Mouse (Mus musculus) kidney, adult 9 months (tissue): Measurements from ENCODE around the gene Dscam.
A peak's percentile ranks its signal among the peaks of the same experiment; 100 is the strongest.
"Not testable (repeated sequence)": the region's sequence is repeated elsewhere in the genome, so short reads cannot be mapped to it uniquely, and the experiment has no call there.

Source experiments
- DNase-seq: peaks from one replicate; pipeline ENCODE4 v3.0.0; 2022

Dscam gene

DNA sequence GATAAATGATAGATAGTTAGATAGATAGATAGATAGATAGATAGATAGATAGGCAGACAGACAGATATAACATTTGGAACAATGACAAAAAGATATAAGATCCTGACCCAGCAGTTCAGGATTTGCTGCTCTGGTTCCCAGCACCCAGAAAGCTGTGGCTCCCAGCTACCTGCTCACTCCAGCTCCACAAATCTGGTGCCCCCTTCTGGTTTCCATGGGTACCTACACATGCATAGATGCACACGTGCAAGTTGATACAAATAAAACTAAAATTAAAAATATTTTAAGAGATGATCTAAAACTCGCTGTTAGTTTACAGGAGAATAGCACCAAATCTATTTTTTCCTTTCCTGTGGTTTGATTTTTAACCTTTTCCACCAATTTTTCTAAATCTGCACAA, 238.8 kb downstream of the Dscam start:
- DNase-seq: no peak

- no peak for DNase-seq
Measured at GRCm38 (mm10) chr16:96928011-96928410, 242.5 kb downstream of the Dscam start.

DNA sequence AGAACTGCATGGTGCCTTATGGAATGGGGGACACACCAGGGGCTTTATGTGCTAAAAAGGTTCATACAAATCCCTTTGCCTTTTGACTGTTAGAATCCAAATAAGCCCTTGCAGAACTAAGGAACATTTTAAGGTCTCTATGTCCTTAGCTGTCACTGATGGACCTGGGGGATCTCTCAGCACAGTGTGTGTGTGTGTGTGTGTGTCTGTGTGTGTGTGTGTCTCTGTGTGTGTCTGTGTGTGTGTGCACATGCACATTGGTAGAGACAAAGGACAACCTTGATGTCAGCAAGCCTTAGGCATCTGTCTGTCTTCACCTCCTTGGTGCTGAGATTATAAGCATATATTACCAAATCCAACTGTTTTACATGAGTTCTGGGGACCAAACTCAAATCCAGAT, 243.1 kb downstream of the Dscam start:
- no peak for DNase-seq

- no peak for DNase-seq
Measured at GRCm38 (mm10) chr16:96926977-96927376, 243.6 kb downstream of the Dscam start.

- no peak for DNase-seq
Measured at GRCm38 (mm10) chr16:96923941-96924340, 246.6 kb downstream of the Dscam start.

- no peak for DNase-seq
Measured at GRCm38 (mm10) chr16:96914495-96914894, 256.1 kb downstream of the Dscam start.

DNA sequence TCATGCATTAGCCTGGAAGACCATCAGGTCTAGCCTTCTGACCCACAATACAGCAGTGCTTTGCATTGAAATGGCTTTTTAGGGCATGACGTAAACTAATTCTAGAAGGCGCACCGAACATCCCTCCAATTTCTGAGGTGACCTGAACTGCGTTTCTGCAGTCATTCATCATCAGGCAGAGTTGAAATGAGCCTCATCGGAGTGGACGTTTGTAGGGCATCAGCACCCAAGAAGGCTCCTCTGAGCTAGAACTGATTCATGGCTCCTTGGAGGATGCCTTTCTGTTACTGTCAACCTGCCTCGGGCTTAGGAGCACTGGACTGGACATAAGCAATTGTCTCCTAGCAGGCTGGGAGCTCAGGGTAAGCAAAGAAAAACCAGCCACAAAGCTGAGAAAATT, 257.7 kb downstream of the Dscam start:
- no peak for DNase-seq

DNA sequence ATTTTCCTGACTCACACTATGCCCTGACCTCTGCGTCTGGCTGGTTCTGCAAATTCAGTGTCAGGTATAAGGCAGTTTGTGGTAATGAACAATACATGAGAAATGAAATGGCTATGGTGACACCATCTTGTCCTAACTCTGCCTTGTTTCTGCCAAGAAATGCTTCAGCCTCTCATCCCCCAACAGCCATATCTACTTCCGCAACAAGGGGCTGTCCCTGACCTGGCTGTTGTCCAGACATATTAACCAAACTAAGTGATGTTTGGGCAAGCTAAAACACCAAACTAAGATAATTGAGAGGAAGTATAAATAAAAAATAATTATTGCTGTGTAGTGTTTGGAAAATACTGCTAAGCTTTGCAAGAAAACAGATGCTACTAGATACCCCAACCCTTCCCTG, 258.4 kb downstream of the Dscam start:
- no peak for DNase-seq

GRCm38 (mm10) chr16:96910405-96911164, 260.0 kb downstream of the Dscam start:
- no peak for DNase-seq

DNA sequence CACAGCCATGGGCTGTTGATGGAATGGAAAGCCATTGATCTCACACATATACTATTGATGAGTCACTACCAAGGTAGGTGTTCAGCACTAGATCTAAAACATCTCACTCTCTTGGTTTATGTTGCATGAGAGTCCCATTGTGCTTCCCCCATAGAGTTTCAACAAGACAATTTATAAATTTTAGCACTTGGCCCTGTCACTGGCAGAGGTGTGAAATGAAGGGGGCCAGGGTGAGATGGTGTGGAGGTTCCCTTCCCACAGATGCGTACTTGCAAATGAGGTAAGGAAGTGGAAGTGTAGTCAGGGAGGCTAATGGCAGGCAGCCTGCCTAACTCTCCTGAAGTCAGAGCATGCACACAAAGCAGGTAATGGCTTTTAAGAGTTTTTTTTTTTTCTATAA, 262.7 kb downstream of the Dscam start:
- no peak for DNase-seq

- no peak for DNase-seq
Measured at GRCm38 (mm10) chr16:96907081-96907480, 263.5 kb downstream of the Dscam start.

GRCm38 (mm10) chr16:96906630-96907029, 263.9 kb downstream of the Dscam start:
- DNase-seq: no peak

DNA sequence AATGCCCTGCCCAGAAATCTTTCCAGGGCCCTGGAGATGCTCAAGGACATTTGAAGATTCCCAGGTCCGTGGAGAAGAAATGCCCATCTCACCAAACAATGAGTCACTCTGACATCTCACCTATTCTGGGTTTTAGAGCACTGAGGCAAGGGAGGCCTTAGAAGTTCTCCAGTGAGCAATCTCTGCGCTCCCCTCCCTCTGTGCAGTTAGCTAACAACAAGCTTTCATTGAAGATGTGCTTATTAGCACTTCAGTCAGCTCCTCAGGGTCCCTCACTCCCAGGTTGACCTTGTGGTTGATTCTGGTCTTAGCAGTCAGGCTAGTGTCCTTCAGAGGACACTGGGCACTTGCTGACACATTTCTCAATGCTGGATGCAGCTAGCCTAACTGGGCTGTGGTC, 265.8 kb downstream of the Dscam start:
- DNase-seq: no peak

- DNase-seq: no peak
Measured at GRCm38 (mm10) chr16:96904359-96904758, 266.2 kb downstream of the Dscam start.

GRCm38 (mm10) chr16:96902596-96902995, 268.0 kb downstream of the Dscam start:
- DNase-seq: no peak

- DNase-seq: no peak
Measured at GRCm38 (mm10) chr16:96901234-96902014, 269.1 kb downstream of the Dscam start.

DNA sequence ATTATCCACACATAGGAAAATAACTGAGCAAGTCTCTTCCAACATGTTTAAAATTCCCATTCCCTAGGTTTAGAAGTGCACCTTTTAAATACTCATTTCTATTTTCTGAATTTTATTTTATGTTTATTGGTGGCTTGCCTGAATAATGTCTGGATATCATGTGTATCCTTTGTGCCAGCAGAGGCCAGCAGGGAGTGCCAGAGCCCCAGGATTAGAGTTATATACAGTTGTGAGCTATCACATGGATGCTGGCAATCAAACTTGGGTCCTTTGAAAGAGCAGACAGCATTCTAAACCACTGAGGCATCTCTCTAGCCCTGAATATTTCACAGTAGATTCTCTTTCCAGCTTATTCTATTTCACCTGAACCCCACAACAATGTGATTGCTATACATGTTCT, 271.2 kb downstream of the Dscam start:
- no peak for DNase-seq

DNA sequence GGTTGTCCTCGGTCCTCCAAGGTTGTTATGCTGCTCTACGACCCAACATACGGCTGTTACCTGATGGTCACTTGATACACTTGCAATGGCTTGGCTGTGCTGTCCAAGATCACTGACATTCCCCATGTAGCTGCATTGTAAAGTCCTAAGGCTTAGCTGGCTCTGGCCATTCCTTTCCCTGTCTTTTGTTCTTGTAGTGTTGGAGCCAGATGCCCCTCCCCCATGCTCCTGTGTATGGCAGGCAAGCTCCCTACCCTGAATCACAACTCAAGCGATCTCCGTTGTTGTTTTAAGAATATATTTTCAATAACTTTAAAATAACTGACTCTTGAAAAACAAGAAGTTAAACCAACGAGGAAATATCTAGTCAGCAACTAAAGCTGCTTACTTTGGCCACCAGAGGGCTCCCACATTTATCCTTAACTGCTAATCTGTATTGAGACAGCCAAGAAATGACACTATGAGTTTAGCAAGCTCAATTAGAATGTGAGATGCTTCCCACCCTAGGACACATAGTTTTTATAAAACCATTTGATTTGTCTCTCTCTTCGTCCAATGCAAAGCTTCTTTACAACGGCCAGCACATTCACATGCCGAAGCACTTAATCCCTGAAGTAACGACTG, 273.9 kb downstream of the Dscam start:
- DNase-seq: peak; percentile 44

GRCm38 (mm10) chr16:96888036-96888435, 282.5 kb downstream of the Dscam start:
- DNase-seq: no peak

- DNase-seq: no peak
Measured at GRCm38 (mm10) chr16:96885817-96886216, 284.7 kb downstream of the Dscam start.

DNA sequence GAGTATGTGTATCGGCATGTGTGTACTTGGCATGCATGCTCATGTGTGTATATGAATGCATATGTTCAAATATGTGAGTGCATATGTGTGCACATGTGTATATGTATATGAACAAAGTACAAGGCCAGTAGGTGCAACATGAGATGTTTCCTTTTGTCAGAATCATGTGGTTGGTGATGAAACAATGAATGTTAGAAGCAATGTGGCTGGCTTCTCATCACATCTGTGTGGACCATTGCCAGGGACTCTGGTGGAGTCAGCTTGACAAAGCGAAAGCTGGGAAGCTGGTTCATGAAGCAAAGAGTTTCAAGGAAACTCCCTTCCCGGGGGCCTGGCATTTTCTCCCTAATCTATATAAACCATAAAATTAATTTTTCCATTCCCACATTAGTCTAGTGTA, 286.0 kb downstream of the Dscam start:
- not testable (repeated sequence) for DNase-seq

DNA sequence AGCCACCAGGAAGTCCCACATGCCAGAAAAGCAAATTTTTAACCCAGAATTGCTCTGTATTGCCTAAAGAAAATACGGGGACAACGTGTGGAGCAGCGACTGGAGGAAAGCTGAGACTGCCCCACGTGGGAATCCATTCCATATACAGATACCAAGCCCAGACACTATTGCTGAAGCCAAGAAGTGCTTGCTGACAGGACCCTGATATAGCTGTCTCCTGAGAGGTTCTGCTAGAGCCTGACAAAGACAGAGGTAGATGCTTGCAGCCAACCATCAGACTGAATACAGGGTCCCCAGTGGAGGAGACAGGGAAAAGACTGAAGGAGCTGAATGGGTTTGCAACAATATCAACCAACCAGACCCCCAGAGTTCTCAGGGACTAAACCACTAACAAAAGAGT, 293.3 kb downstream of the Dscam start:
- no peak for DNase-seq

DNA sequence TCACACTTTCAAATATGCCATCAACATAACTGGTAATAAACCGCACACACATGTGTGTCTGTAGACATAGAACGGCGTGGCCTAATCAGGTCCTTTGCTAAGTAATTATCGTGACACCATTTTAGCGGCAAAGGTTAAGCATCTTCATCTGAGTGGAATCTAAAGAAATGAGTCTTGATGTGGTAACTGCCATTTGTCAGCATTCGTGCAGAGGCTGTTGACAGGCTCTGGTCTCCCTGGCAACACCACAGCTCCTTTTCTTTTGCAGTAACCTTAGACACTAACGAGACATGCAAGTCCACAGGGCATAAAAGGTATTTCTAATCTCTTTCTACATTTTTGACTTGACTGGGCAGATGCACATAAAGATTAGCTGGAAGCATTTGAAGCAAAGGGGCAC, 297.8 kb downstream of the Dscam start:
- DNase-seq: no peak

- DNase-seq: no peak
Measured at GRCm38 (mm10) chr16:96857571-96857970, 313.0 kb downstream of the Dscam start.
